In the genomic region with DNA sequence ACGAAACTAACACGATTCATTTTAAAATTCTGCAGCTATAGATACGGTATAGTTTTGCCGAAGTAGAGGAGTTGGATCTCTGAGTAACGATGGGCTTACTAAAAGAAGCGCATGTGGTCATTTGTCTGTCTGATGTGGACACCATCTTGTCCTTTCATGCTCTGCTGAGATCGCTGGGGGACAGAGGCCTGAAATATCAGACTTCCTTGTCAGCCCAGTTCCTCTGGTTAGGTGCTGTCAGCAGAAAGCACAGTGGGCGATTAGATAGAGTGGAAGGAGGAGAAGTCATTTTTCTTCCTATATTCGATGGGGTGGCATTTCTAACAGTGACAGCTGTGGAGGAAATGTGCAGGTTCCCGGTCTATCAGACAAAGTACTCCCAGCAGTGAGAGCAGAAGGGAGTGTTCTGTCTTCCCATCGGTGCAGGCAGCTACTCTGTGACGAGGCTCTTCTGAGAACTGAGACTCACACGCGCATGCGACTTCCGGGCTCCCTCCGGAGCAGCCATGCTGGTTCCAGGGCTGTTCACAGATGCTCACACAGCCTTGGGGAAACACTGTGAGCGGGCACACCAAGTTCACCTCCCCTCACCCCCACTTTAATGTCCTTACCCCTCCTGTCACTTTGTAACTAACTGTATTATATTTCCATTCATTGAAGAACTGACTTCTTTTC, we compare ENCODE assay signal across 8 mouse cellular contexts.
DNase-seq lines count a peak whose midpoint lies in the region; ATAC-seq lines count a peak whose summit lies in the region.

No protein-coding gene starts in this region.

- H3K27ac ChIP-seq in hindbrain, embryonic 10.5 days: no peak overlapping the region

- no peak for DNase-seq in frontal cortex, postnatal 14 days (ENCODE audit: low spot score in 2 of 2)
- DNase-seq in hindbrain, embryonic 10.5 days (ENCODE audit: low spot score): peak; percentile 25
- peak; percentile 25 for DNase-seq in mesoderm, embryonic 11.5 days (ENCODE audit: low read depth, low spot score)
- DNase-seq in retina, postnatal 1 day: peak; percentile 17
- DNase-seq in liver: no peak
- no peak for DNase-seq in left cerebral cortex, postnatal 25 days (ENCODE audit: low spot score in 2 of 2)
- no peak for DNase-seq in gastrocnemius, postnatal 14 days

- intact Hi-C loops in left cerebral cortex, postnatal 25 days (cut with DNase I): no loop called here
- intact Hi-C loops in gastrocnemius, postnatal 14 days (cut with DNase I; ENCODE audit: low total_unique reads): no loop called here

- no peak overlapping the region for H3K4me3 ChIP-seq in hindbrain, embryonic 10.5 days

- H3K9me3 ChIP-seq in hindbrain, embryonic 10.5 days: no peaks in the 10 kb centered on the region

- no peaks in the 10 kb centered on the region for H3K27me3 ChIP-seq in hindbrain, embryonic 10.5 days (ENCODE audit: insufficient read depth, poor library complexity, severe bottlenecking)

- WGBS in hindbrain, embryonic 10.5 days: 74% methylated on average over 18 of the region's 18 CpGs

- no peaks in the 10 kb centered on the region for H3K4me1 ChIP-seq in hindbrain, embryonic 10.5 days (replicated peaks)

- H3K36me3 ChIP-seq in hindbrain, embryonic 10.5 days: no peaks in the 10 kb centered on the region

- ATAC-seq in frontal cortex, adult (ENCODE audit: low TSS enrichment): peak; percentile 82

Comparison
In these comparisons a context has a peak if more than half of its experiments do, and no peak if none do; other contexts are left out.
1. DNase-seq: peak in hindbrain, embryonic 10.5 days (single experiment), mesoderm, embryonic 11.5 days (single experiment) and retina, postnatal 1 day (single experiment); none in frontal cortex, postnatal 14 days (0 of 2), liver (single experiment), left cerebral cortex, postnatal 25 days (0 of 2) and gastrocnemius, postnatal 14 days (single experiment).